Mouse (Mus musculus) mature B cell (primary cell): ENCODE results near the gene 4833423E24Rik.

Experiments
- in situ Hi-C: fragments of 300-500 bp; cut with MboI; formaldehyde crosslinking; loops from 2 replicates; pipeline ENCODE4 v1.14.3; 2019

The 4833423E24Rik gene

GRCm38 (mm10) chr2:85518879-85519278 is at the start of gene 4833423E24Rik:
TSS of gene 4833423E24Rik (minus strand) at chr2:85519024.
- in situ Hi-C loops, result no loop called here

GRCm38 (mm10) chr2:85561187-85561586 is 42.4 kb upstream of the 4833423E24Rik start:
- in situ Hi-C loops, result no loop called here

- in situ Hi-C loops, result no loop called here
Measured at GRCm38 (mm10) chr2:85560226-85560625, 41.4 kb upstream of the 4833423E24Rik start.

- in situ Hi-C loops, result no loop called here
Measured at GRCm38 (mm10) chr2:85554806-85555205, 36.0 kb upstream of the 4833423E24Rik start.

- in situ Hi-C loops, result no loop called here
Measured at GRCm38 (mm10) chr2:85533934-85534333, 15.1 kb upstream of the 4833423E24Rik start.

- in situ Hi-C loops, result no loop called here
Measured at GRCm38 (mm10) chr2:85532082-85532778, 13.4 kb upstream of the 4833423E24Rik start.

- in situ Hi-C loops, result no loop called here
Measured at GRCm38 (mm10) chr2:85522859-85523489, 4.2 kb upstream of the 4833423E24Rik start.

- in situ Hi-C loops, result no loop called here
Measured at GRCm38 (mm10) chr2:85518292-85518691, 532 bp downstream of the 4833423E24Rik start.

- in situ Hi-C loops, result no loop called here
Measured at GRCm38 (mm10) chr2:85510376-85510775, 8.4 kb downstream of the 4833423E24Rik start.

GRCm38 (mm10) chr2:85490396-85490795 is 28.4 kb downstream of the 4833423E24Rik start:
- in situ Hi-C loops, result no loop called here

- in situ Hi-C loops, result no loop called here
Measured at GRCm38 (mm10) chr2:85466801-85467325, 52.0 kb downstream of the 4833423E24Rik start.

GRCm38 (mm10) chr2:85443539-85443938 is 75.3 kb downstream of the 4833423E24Rik start, which contains the start of gene Olfr995:
TSS of gene Olfr995 (minus strand) at chr2:85443639.
- in situ Hi-C loops, result no loop called here

- in situ Hi-C loops, result no loop called here
Measured at GRCm38 (mm10) chr2:85442546-85442945, 76.3 kb downstream of the 4833423E24Rik start.

GRCm38 (mm10) chr2:85436351-85436750 is 82.5 kb downstream of the 4833423E24Rik start, which contains the start of gene Olfr994:
TSS of gene Olfr994 (minus strand) at chr2:85436451.
- in situ Hi-C loops, result no loop called here
